Mouse (Mus musculus): ENCODE measurements around the gene Adamts16.

The Adamts16 gene

DNA sequence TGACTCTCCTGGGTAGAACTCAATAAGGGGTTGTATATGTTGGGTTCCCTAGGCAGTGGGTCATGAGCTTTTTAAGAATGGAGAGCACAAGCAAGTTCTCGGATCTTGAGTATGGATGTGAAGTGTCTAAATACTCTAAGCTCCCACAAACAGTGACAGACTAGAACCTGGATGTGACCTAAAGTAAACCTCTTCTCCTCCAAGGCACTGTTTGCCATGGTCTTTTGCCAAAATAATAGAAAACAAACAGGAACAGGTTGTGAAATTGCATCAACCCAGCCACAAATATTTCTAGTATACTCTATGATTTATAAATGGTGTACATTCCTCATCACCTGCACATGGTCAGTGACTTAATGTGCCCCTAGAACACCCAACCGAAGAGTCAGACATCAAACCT, 79.0 kb downstream of the Adamts16 start:
- DNase-seq (ENCODE audit: low read depth, low spot score), result no peak

DNA sequence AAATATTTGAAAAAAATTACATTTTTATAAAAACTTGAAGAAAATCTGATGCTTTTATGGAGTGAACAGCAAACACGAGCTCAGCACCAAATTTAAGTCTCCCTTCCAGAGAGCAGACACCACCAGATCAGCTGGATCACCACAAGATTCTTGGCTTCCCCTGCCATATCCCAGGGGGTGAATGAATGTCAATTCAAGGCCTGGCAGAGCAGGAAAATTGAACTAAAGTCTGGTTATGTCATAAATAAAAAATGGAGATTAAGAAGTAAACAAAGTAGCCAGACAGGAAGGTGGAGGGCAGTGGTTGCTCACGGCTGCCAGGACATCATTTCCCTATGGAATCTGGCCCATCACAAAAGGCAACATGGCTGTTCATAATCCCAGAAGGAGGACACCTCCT, 80.3 kb downstream of the Adamts16 start:
- DNase-seq (ENCODE audit: low read depth, low spot score), result no peak

DNA sequence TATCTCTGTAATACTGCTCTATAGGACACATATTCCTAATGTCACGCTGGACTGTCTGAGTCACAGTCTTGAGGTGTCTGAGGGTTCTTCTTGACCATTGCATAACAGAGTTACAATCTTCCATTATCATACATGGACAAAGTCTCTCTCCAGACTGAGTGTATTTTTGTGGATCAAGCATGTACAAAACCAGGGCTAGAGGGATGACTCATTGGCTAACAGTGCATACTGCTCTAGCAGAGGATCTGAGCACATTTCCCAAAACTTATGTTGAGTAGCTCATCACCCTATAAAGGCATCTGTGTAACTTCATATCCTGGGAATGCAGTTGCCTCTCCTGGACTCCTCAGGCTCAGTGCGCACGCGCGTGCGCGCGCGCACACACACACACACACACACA, 81.4 kb downstream of the Adamts16 start:
- no peak for DNase-seq (ENCODE audit: low read depth, low spot score)

DNA sequence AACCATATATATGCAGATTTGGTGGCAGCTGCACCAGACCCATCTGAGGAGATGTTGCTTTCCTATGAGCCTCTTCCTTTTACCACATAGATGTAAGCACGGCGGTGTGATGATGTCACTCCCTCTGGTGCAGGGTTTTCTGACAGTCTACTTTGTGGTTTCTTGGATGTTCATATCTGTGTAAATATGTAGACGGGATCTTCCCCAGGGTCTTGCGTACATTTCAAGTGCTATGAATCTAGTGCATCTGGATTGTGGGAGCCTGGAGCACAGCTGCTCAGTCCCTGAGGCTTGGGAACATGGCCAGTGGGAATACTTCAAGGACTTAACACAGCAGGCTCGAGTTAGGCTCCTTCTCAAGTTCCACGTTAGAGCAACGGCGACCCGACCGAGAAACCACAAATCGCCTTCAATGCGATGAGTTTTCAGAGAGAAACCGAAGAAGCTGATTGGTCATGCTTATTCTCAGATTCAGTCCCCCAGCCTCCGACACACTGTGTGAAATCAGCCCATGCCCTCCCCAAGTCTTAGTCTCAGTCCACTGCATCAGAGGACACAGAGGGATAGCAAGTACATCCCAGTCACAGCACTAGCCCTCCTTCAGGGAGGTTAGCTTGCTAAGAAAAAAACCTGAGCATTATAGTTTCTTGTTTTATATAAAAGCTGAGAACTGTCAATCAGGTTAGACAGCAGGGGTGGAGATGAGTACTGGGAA, 95.2 kb downstream of the Adamts16 start:
- peak; percentile 30 for DNase-seq (ENCODE audit: low read depth, low spot score)

- DNase-seq (ENCODE audit: low read depth, low spot score), result no peak
These were observed 97.1 kb downstream of the Adamts16 start for GRCm38 (mm10) chr13:70744416-70745038.

DNA sequence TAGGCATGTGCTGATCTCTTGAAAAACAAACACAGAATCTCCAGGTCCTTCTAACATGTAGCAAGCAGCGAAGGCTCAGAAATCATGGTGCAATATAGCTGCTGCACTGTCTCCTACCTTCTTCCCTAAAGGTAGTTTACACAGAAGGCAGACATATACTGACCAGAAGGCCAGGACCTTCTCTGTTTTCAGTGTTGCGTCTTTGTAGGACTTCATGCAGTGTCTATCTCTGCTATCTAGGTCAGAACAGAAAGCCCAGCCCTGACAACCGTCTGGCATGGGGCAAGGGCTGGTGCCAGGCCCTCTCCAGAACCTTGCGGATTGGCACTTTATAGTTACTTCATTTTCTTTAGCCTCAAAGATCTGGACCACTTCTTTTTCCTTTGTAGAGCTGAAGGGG, 98.9 kb downstream of the Adamts16 start:
- DNase-seq (ENCODE audit: low read depth, low spot score), result no peak

DNA sequence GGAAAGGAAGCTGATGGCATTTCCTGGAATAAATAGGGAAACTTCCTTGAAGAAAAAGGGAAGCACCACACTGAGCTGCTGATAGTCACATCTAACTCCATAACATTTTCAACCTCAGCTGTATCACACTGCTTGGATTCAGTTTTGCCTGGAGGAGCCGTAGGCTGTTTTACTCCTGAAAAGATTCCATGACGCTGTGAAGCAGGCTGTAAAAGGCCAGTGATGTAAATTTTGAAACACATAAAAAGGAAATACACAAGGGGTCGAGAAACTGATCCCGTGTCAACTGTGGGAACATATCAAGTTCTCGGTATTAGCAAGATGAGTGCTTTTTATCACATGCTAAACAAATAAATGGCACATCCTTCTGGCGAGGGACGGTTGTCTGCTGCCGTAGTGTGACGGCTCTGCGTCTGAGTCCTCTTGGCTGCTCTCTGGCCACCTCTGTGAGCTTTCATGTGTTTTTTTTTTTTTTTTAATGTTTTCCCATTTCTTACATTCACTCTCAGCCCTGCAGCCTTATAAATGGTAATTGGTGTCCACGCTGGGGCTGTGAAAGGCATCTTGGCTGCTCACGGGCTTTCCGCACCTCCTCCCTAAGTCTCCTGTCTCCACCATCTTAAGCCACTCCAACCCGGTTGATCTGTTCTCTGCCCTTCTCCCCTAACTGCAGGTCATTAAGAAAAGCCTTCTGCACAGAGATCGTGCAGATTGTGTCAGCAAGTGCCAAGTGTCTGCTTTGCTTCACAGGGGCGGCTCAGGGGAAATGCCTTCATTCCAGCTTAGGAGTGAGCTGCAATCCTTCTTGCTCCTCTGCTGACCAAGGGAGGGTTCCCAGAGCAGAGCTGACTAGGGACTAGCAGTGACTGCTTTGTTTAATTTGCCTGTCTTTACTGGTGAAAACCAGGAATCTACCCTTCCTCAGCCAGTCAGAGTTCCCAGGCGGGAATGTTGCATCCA, 101.0 kb downstream of the Adamts16 start:
- DNase-seq (ENCODE audit: low read depth, low spot score), result no peak

- DNase-seq (ENCODE audit: low read depth, low spot score), result no peak
These were observed 102.8 kb downstream of the Adamts16 start for GRCm38 (mm10) chr13:70738781-70739180.

- DNase-seq (ENCODE audit: low read depth, low spot score), result no peak
These were observed 105.2 kb downstream of the Adamts16 start for GRCm38 (mm10) chr13:70736409-70736808.

DNA sequence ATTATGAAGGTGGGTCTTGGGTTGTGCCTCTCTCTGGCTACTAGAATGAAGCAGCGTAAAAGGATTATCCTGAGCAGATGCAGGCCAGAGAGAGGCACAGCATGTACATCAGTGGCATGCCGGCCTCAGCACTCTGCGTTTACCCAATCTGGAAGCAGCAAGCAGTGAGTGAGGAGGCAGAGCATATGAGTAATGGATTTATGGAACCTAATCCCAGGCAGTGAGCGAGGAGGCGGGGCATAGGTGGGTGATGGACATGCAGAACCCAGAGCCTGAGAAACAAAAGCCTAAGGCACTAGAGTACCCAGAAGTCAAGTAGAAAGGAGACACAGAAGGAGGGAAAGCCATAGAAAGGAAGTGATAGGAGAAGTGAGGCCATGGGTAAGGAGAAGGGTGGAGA, 107.0 kb downstream of the Adamts16 start:
- no peak for DNase-seq (ENCODE audit: low read depth, low spot score)

GRCm38 (mm10) chr13:70733911-70734310, 107.7 kb downstream of the Adamts16 start:
- DNase-seq (ENCODE audit: low read depth, low spot score), result no peak

DNA sequence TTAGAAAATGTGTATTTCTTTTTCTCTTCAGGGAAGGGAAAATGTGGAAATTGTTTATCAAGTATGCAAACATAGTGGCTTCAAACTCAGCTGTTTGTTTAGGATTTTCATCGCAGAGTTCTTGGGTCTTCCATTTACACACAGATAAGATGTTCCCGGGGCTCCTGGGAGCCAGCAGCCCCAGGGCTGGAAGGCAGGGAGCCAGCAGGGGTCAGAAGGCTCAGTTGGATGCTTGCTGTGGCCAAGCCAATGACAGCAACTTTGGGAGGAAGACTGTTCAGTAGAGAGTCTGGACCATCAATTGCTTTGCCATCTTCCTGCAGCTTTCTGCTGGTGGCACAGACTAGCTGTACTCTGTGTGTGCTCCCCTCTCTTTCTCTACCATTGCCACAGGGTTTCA, 108.4 kb downstream of the Adamts16 start:
- DNase-seq (ENCODE audit: low read depth, low spot score), result no peak

DNA sequence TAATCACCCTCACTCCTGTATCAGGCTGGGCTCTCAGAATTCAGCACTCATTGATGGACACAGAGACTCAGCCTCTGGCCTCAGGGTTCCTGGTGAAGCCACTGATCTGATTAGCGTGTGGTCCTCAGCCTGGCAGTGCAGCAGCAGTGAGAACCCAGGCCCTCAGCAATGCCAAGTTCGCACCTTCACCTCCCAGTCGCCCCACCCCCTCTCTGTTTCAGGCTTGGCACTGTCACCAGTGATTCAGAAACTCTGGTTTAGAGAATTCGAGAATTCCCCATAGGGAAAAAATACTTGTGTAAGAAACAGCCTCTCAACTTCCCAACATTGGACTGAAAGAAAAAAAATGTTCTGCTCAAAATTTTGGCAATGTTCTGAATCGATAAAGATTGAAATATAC, 108.8 kb downstream of the Adamts16 start:
- no peak for DNase-seq (ENCODE audit: low read depth, low spot score)

DNA sequence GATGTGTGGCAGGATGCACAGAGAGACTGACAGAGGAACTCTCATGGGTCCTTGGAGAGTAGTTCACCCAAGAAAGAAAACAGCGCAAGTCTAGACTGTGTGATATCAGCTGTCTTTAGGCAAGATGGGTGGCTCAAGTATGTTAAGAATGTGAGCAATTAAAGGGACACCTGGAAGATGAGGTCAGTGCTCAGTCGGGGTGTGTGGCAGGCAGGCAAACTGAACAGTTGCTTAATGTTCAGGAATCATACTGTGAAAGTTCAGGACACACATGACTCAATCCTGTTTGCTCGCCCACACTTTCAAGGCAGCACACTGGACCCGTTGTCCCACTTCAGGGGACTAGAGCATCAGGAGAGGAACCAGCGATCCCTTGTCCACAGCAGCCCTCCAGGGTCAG, 110.3 kb downstream of the Adamts16 start:
- no peak for DNase-seq (ENCODE audit: low read depth, low spot score)

DNA sequence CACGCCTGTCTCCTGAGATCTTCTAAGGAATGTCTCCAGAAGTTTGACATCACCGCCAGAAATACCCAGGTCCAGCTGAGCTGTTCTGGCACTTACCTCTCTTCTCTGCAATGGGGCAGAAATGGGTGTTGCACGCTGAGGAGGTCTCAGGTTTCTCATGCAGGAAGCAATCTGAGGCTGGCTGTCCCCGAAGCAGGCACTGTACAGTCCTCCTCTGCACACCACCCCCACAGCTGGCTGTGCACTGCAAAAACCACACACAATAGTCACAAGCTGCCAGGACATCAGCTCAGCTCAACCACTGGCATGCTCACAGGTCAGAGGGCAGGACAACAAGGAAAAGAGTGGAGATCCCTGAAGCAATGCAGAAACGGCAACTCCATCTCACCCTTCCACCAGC, 111.6 kb downstream of the Adamts16 start:
- no peak for DNase-seq (ENCODE audit: low read depth, low spot score)

DNA sequence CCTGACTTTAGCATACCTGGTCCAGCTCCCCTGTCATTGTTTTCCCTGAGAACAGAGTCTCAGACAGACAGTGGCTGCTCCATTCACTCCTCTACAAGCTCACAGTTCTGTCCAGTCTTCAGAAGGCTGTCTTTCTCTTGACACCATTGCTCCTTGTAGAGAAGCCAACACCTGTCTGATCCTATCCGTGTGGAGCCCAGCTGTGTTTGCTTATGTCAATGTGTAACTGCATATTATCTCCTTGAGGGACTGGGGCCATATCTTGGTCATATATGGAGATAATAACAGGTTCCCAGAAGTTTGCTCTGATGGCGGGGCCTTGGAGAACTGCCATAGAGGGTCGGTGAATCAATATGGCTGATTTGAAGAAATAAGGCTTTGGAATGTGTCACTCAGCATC, 115.4 kb downstream of the Adamts16 start:
- DNase-seq (ENCODE audit: low read depth, low spot score), result no peak

- no peak for DNase-seq (ENCODE audit: low read depth, low spot score)
These were observed 117.0 kb downstream of the Adamts16 start for GRCm38 (mm10) chr13:70724635-70725034.

DNA sequence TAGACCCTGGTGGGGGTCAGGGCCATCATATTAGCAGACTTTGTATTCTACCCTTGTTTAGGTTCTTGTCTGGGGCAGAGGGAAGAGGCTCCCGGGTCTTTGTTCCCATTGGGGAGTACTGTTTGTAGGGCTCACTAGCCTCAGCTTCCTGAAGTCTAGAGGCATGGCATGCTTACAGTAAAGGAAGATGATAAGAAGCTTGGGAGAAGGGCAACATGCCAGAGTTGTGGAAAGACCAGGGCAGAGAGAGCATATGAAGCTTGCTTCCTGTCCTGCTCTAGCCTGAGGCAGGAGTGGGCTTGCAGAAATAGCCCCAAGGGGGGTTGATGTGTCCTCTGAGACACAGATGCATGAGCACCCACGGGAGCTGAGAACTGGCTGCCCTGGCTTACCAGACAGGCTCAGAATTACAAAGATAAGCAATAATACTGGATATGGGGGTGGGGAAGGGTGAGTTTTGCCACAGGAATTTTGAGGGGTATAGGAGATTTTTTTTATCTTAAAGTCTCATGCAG, 117.4 kb downstream of the Adamts16 start:
- no peak for DNase-seq (ENCODE audit: low read depth, low spot score)

- no peak for DNase-seq (ENCODE audit: low read depth, low spot score)
These were observed 121.6 kb downstream of the Adamts16 start for GRCm38 (mm10) chr13:70719994-70720393.

DNA sequence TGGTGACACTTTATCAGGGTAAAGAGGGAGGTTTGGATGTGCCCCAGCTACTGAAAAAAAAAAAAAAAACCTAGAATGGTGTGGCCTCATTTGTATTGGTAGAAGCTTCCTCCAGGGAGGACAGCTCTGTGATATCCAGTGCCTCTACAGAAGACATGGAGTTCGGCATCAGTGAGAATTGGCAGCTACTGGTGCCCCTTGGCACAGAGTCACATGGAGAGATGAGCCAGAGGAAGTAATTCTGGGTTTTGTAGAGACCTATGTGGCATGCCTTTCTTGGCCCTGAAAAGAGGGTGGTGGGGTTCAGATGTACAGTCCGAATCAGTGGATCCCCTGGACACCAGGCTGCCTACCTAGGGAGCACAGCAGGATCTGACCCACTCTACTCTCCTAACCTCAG, 122.8 kb downstream of the Adamts16 start:
- no peak for DNase-seq (ENCODE audit: low read depth, low spot score)

DNA sequence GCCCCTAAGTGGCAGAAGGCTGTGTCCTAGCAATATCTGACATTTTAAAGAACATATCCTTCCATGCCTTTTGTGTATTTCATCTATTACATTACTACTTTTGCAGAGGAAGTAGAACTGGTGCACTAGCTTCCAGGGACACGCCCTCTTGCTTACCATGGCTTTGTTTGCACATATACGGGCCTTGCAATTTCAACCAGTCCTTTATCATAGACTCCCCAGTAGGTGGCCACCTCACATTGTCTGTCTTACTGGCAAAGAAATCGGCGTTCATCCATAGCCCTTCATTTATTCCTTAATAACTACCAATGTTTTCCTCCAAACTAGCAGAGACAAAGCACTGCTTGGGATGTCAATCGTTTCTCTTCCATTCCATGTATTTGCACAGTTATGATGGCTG, 125.6 kb downstream of the Adamts16 start:
- no peak for DNase-seq (ENCODE audit: low read depth, low spot score)

DNA sequence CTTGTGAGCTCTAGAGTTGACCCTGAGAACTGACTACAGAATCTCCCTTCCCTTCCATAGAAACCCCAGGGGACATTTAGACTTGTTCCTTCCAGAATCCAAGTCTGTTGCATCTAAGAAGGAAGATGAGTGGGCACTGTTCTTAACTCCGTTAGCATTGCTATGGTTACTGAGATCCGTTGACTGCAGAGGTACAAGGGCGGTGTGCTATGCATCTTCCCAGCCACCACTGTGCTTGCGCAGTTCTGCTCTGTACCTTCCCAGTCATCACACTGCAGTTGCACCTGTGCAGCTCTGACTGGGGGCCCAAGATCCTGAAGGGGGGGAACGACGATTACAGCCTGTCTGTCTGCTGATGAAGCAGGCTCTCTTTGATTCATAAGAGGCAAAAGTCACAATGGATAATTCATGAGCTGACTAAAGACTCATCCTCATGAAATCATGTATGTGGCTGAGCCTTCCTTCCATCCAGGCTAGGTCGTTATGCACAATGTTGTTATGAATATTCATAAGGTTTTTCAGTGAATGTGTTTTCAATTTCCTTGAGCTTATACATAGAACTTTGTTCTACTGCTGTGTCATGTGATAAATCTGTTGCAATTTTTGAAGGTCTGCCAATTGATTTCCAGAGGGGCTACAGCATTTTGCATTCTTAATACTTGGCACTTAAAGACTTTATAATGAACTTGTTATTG, 127.4 kb downstream of the Adamts16 start:
- no peak for DNase-seq (ENCODE audit: low read depth, low spot score)
